Mouse (Mus musculus): ENCODE data around the gene Pdcd1. TPM values are rescaled to one million over a fixed set of nuclear protein-coding genes. Genes with fewer than 3 reads are reported as not detected.
A peak's percentile ranks its signal among the peaks of the same experiment; 100 is the strongest.
"Not testable (repeated sequence)": the region's sequence is repeated elsewhere in the genome, so short reads cannot be mapped to it uniquely, and the experiment has no call there.

The Pdcd1 gene
- total RNA-seq, 2 experiments from 2014 or later: not detected

- Histone ChIP-seq H3K27ac (no peak overlapping the region), H3K4me3 (no peak overlapping the region)
- no peak for TF ChIP-seq CTCF (IDR thresholded peaks at IDR 0.05)
- intact Hi-C loops (cut with DNase I): no loop called here
- DNase-seq: no peak
Observed at GRCm38 (mm10) chr1:94055966-94056365, 3.6 kb upstream of the Pdcd1 start.

DNA sequence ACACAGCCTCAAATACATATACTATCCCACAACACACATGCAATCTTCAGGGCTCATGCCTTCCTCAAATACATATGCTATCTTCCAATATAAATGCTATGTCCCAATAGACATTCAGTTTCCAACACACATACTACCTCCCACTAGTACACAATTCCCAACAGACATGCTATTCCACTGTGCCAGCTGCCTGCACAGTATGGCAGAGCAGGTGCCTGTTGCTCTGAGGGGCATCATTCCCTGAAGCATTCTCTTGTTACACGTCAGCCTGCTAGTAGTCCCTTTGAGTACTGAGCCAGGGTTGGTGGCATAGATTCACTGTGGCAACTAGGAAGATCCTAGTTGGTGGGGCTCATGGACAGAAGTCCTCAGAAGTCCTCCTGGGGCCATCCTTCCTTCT, 2.1 kb upstream of the Pdcd1 start:
- no peak for DNase-seq
- no peak overlapping the region for H3K4me3 ChIP-seq
- intact Hi-C loops (cut with DNase I): no loop called here
- TF ChIP-seq CTCF (IDR thresholded peaks at IDR 0.05): no peak
- no peak overlapping the region for H3K27ac ChIP-seq

- H3K4me3 ChIP-seq: no peak overlapping the region
- H3K27ac ChIP-seq: no peak overlapping the region
- no peak for DNase-seq
- intact Hi-C loops (cut with DNase I): no loop called here
- no peak for TF ChIP-seq CTCF (IDR thresholded peaks at IDR 0.05)
Observed at GRCm38 (mm10) chr1:94053530-94054216, 1.3 kb upstream of the Pdcd1 start.

DNA sequence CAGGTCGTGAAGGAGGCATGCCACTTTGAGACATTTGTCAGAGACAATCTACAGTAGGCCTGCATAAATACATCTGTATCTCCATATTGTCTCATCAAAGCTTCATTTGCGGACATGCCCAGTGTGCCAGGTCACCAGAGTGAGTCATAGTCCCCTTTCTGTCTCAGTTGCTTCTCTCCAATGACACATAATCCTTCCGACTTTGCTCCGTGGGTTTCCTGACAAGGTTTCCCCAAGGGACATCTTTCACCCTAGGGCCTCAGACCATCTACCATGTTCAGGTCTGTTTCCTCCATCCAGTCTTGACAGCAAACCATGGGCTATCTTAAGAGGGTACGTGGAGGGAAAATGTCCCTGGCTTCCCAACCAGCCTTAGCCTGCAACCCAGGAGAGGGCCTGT, 1.2 kb downstream of the Pdcd1 start:
- no peak for DNase-seq
- Histone ChIP-seq H3K4me3 (no peak overlapping the region), H3K27ac (no peak overlapping the region)
- TF ChIP-seq CTCF (IDR thresholded peaks at IDR 0.05): no peak
- intact Hi-C loops (cut with DNase I): no loop called here

- Histone ChIP-seq H3K27ac (no peak overlapping the region), H3K4me3 (no peak overlapping the region)
- DNase-seq: no peak
- no peak for TF ChIP-seq CTCF (IDR thresholded peaks at IDR 0.05)
- intact Hi-C loops (cut with DNase I): no loop called here
Observed at GRCm38 (mm10) chr1:94046544-94046943, 5.8 kb downstream of the Pdcd1 start.

DNA sequence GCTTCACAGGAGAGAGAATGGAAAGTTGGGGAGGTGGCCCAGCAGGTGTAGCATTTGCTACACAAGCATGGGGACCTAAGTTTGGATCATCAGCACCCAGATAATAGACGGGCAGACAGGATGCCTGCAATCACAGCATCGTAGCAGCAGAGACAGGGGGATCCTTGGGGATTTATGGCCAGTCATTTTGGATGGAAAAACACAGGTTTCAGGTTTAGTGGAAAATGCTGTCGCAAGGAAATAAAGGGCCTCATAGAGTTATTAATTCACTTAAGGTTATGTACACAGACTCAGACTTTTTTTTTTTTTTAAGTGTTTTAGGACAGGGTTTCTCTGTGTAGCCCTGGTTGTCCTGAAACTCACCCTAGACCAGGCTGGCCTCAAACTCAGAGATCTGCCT, 6.8 kb downstream of the Pdcd1 start:
- no peak for TF ChIP-seq CTCF (IDR thresholded peaks at IDR 0.05)
- intact Hi-C loops (cut with DNase I): no loop called here
- DNase-seq: no peak
- no peak overlapping the region for H3K4me3 ChIP-seq
- H3K27ac ChIP-seq: no peak overlapping the region

DNA sequence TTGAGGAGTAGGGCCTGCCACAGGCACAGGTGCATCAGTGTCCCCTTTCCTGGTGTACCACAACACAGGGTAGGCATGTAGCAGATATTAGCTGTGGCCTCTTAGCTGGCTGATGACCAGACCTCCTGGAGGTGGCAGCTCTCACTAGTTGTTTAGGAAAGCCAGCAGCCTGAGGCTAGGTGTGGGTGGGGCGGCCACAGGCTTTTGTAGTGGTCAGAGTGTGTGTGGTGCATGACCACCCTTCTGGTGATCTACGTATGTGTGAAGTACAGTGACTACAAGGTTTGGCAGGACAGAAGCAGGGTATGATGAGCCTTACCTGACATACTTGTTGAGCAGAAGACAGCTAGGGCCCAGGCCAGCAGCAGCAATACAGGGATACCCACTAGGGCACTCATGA, 12.0 kb downstream of the Pdcd1 start:
- no peak for DNase-seq
- intact Hi-C loops (cut with DNase I): no loop called here
- no peak overlapping the region for H3K4me3 ChIP-seq
- TF ChIP-seq CTCF (IDR thresholded peaks at IDR 0.05): no peak
- H3K27ac ChIP-seq: no peak overlapping the region

DNA sequence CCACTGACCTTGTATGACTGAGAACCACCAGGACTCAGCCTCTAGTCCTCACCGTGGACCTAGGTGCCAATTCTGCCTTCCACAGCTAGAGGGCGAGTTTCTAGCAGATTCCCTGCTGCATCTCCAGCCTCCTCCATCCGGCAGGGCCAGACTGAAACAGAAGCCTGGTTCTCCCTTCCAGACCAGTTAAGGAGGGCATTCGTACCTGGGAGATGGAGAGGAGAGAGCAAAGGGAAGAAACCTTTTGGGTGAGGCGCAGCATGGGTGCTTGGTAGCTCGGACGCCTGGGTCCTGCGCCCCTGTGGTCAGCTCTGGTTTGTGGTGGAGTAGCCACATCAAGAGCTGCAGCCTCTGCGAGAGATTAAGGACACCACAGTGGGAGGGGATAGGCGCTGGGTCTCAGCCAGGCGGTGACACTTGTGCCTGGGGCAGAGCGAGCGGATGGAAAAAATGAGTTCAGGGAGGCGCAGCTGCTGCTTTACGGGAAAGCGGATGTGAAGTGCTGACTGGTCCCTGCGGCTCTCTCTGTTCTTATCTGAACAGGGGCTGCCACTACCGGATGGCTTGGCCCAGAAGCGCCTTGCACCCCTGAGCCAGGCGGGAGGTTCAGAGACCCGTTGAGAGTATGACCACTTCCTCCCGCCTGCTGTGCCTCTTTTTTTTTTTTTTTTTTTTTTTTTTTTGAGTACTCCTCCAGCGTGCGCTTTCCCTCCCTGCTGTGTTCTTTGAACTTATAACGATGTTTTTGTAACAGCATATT, 17.2 kb downstream of the Pdcd1 start:
- DNase-seq: peak; percentile 87
- Histone ChIP-seq H3K4me3 (peak overlapping the region; percentile 70), H3K27ac (peak overlapping the region; percentile 77)
- intact Hi-C loops (cut with DNase I): loop anchor here (1.0 kb wide), 1 partner anchor 44 kb away; no protein-coding TSS in a partner anchor
- peak; percentile 84 for TF ChIP-seq CTCF (IDR thresholded peaks at IDR 0.05)

GRCm38 (mm10) chr1:94033075-94033602, 19.2 kb downstream of the Pdcd1 start:
- TF ChIP-seq CTCF (IDR thresholded peaks at IDR 0.05): no peak
- Histone ChIP-seq H3K4me3 (no peak overlapping the region), H3K27ac (no peak overlapping the region)
- intact Hi-C loops (cut with DNase I): no loop called here
- no peak for DNase-seq

DNA sequence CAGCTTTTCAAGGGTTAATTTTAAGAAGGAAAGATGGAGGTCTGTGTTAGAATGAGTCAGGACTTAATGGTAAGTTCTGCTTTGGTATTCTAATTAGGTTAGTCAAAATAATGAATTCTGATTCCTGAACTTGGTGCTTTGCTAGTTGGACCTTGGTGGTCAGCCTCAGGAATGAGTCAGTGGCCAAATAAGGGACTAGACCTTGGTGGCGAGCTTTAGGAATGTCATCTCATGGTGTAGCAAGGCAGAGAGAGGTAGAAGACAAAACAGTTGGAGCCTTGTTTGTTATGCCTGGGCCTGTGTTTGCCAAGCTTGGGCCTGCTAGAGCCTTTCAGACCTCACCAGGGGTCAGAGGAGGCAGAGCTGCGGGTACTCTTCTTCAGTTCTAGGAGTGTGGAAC, 23.6 kb downstream of the Pdcd1 start:
- intact Hi-C loops (cut with DNase I): no loop called here
- Histone ChIP-seq H3K27ac (no peak overlapping the region), H3K4me3 (no peak overlapping the region)
- DNase-seq: no peak
- TF ChIP-seq CTCF (IDR thresholded peaks at IDR 0.05): no peak

GRCm38 (mm10) chr1:94027506-94028108, 24.7 kb downstream of the Pdcd1 start:
- intact Hi-C loops (cut with DNase I): no loop called here
- TF ChIP-seq CTCF (IDR thresholded peaks at IDR 0.05): no peak
- no peak for DNase-seq
- no peak overlapping the region for H3K27ac ChIP-seq
- H3K4me3 ChIP-seq: no peak overlapping the region

- DNase-seq: no peak
- intact Hi-C loops (cut with DNase I): no loop called here
- no peak for TF ChIP-seq CTCF (IDR thresholded peaks at IDR 0.05)
- Histone ChIP-seq H3K27ac (no peak within 1 kb of the TSS), H3K4me3 (no peak within 1 kb of the TSS)
Observed at GRCm38 (mm10) chr1:94020151-94020550, 32.2 kb downstream of the Pdcd1 start, which contains the start of gene Neu4. Neu4 (plus strand) TSS chr1:94020451.

DNA sequence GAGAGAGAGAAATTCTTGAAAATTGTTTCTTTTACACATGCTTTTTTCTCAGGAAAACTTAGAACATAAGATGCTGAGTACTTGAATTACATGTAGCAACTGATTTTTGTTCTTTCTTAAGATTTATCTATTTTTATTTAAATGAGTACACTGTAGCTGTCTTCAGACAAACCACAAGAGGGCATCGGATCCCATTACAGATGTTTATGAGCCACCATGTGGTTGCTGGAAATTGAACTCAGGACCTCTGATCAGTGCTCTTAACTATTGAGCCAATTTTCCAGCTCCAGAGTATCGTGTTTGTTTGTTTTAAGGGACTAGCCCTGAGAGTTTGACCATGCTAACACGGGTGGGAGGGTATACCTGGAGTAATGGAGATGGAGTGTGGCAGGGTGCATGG, 40.7 kb downstream of the Pdcd1 start:
- no peak for DNase-seq
- no peak overlapping the region for H3K4me3 ChIP-seq
- intact Hi-C loops (cut with DNase I): no loop called here
- no peak overlapping the region for H3K27ac ChIP-seq
- peak; percentile 17; the same call in 1 of the 2 replicates for TF ChIP-seq CTCF (IDR thresholded peaks at IDR 0.05)

GRCm38 (mm10) chr1:94008826-94009225, 43.5 kb downstream of the Pdcd1 start:
- H3K4me3 ChIP-seq: not testable (repeated sequence)

GRCm38 (mm10) chr1:94005954-94006506, 46.3 kb downstream of the Pdcd1 start:
- H3K27ac ChIP-seq; DNase-seq; H3K4me3 ChIP-seq; intact Hi-C loops (cut with DNase I): not testable (repeated sequence)

More at GRCm38 (mm10) chr1:94008826-94009225, 43.5 kb downstream of the Pdcd1 start:
- intact Hi-C loops (cut with DNase I); H3K27ac ChIP-seq; DNase-seq: not testable (repeated sequence)
